Mouse (Mus musculus): ENCODE data around the gene Zfp648.

Zfp648 gene

DNA sequence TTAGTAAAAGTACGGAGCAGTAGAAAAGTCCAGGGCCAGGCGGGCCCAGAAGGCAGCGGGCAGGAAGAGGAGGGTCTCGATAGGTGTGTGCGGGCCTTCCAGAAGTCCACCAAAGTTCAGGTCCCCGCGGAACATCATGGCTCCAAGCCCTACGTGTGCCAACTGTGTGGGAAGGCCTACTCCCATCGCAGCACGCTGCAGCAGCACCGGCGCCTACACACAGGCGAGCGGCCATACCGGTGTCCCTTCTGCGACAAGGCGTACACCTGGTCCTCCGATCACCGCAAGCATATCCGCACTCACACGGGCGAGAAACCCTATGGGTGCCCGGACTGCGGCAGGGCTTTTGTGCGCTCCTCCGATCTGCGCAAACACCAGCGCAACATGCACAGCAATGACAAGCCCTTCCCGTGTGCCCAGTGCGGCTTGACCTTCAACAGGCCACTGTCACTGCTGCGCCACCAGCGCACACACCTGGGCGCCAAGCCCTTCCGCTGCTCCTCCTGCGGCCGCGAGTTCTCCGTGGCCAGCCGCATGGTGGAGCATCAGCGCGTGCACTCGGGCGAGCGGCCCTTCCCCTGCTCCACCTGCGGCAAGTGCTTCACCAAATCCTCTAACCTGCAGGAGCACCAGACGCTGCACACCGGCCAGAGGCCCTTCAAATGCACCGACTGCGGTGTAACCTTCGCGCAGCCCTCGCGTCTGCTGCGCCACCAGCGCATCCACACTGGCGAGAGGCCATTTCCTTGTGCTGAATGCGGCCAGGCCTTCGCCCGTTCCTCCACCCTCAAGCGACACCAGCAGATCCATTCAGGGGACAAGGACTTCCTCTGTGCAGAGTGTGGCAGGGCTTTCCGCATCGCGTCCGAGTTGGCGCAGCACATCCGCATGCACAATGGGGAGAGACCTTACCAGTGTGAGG lies 3.9 kb downstream of the Zfp648 start:
- peak; percentile 10 for DNase-seq (ENCODE audit: extremely low read depth, insufficient read length, low spot score)

DNA sequence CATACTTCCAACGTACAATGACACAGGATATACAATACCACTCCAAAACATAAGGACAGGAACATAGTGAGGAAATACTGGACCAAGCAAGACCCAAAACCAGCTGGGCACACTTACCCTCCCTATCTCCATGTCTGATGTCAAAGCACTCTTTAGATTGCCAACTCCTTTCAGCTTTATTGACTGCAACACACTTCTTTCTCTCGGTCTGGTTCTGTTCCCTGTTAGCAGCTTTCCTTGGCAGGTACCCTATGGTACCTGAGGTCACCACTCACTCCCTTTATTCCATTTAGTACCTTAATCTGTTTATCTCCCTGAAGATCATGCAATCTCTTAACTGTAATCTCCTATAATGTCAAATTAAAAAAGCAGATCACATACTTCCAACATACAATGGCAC lies 19.0 kb downstream of the Zfp648 start:
- no peak for DNase-seq (ENCODE audit: extremely low read depth, insufficient read length, low spot score)

DNA sequence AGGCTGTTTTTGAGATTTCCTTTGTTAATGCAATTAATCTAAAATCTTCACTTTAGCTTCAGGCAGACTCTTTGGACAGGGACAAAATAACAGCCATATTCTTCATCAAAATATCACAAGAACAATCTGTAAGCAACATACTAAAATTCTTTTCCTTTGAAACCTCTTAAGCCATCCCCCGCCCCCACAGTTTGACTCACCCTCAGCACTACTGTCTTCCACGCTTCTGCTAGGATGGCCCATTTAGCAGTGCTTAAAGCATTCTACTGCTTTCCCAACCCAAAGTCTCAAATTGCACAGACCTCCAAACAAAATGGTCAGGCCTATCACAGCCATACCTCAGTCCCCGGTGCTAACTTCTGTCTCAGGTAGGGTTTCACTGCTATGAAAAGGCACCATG lies 19.6 kb downstream of the Zfp648 start:
- DNase-seq (ENCODE audit: extremely low read depth, insufficient read length, low spot score): no peak

DNA sequence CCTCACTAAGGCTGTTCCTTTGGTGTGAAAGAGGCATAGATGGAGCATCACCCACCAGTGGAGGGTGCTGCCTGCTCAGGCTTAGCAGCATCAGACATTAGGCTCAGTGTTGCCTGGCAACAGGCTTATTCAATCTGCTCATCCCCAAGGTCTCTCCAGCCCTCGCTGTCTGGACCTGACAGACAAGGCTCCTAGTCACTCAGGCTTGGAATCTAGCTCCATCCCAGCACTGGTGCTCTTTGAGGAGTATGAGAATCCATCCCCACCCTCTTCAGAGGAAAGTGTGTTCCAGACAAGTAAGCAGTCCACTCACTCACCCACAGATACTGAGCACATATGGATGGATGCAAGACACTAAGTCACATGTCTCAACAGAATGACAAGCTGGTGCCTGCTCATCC lies 22.8 kb downstream of the Zfp648 start:
- DNase-seq (ENCODE audit: extremely low read depth, insufficient read length, low spot score): no peak

DNA sequence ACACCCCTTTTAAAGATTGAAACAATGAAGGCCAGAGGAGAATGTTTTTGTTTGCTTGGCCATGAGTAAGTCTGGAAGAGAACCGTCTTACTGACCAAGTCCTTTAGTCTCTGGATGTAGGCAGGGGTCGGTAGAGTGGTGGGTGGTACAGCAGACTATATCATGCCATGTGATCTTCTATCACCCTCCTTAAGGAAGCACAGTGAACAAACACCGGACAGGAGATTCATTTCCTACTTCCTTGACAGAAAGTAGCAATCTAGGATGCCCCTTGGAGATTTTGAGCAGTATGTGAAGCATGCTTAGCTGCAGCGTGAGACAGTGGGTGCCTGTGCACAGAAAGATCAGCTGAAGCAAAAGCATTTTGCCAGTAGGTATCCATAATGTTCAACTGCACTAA lies 31.6 kb downstream of the Zfp648 start:
- DNase-seq (ENCODE audit: extremely low read depth, insufficient read length, low spot score): no peak

DNA sequence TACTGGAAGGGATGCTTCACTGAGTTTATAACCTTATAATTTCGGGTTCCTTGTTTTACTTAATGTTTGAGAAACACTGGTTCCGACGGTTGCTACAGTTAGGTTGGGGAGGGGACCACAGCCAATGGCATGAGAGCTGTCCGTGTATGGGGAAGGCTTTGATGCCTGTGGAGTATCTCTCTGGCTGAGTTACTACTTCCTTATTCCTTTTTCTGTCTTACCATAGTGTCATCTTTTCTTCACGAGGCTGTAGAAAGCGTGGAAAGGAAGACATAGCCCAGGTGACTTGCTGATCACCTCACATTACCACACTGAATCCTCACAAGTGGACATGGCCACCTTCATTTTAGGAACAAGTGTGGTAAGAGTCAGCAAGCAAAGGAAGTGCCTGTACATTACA lies 32.0 kb downstream of the Zfp648 start:
- DNase-seq (ENCODE audit: extremely low read depth, insufficient read length, low spot score): no peak

DNA sequence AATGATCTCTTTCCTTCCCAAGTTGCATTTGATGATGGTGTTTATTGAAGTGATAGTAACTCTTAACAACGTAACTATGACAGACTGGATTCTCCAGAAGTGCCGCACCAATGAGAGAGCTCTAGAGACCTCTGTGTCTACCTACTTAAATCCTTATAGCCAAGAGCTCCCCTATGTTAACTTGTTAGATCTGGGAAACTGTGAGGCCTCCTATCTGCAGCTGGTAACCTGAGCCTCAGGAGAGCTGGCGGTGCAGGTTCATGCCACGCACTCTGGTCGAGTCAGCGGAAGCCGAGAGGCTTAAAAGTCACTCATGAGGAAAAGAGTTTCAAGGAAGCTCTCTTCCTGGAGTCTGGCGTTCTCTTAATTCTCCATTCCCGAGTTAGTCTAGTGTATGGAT lies 33.8 kb downstream of the Zfp648 start:
- no peak for DNase-seq (ENCODE audit: extremely low read depth, insufficient read length, low spot score)

DNA sequence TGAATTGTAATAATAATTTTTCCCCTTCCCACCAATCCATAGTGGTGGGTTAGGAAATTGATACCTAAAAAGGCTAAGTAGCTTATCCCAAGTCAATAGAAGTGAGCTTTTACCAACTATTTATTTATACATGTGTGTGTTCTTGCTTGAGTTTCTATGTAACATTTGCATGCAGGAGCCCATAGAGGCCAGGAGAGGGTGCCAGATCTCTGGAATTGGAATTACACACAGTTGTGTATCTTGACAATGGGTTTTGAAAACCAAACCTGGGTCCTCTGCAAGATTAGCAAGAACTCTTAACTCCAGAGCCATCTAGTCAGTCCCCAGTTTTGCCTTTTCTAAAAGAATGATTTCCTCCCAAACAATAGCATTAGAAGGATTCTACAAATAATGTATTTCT lies 37.9 kb downstream of the Zfp648 start:
- no peak for DNase-seq (ENCODE audit: extremely low read depth, insufficient read length, low spot score)

DNA sequence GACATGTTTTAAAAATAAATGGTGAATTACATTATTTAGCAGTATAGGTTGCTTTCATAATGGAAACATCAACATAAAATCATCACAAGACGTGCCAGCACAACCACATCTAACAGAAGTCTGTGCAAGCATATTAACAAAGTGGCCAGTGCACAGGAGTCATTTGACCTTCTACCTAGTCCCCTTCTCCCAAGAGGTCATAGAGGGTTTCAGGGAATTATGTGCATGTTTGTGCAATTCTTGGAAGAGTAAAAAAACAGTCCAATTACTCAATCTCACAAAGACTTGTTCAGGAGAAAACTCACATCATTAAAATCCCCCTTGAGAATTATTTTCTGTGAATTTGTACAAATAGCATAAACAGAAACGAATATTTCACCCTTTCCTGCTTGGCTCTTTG lies 50.2 kb downstream of the Zfp648 start:
- no peak for DNase-seq (ENCODE audit: extremely low read depth, insufficient read length, low spot score)

DNA sequence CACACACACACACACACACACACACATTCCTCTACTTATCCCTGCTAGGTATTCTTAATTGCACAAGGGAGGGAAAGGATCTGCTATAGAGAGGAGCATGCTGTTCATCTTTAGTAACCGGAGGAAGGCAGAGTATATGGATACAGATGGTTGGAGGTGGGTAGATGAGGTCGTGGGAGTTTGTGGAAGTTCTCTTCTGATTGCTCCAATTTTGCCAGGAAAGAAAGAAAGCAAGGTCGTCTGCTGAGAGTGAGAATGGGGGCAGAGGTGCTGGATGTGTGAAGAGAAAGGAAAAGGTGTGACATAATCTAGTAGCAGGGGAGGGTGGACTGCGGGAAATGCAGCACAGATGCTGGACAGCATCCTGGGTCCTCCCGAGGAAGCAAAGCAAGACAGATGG lies 51.8 kb downstream of the Zfp648 start:
- DNase-seq (ENCODE audit: extremely low read depth, insufficient read length, low spot score): no peak

Measured in 3134 (cell line).